Mouse (Mus musculus) kidney, adult 8-10 months (tissue): Measurements from ENCODE around the gene Ccdc116.
A peak's percentile ranks its signal among the peaks of the same experiment; 100 is the strongest.
"Not testable (repeated sequence)": the region's sequence is repeated elsewhere in the genome, so short reads cannot be mapped to it uniquely, and the experiment has no call there.

ENCODE experiments used
- DNase-seq, 2 experiments: peaks; one replicate each; pipeline ENCODE4 v3.0.0; 2022

The Ccdc116 gene

GRCm38 (mm10) chr16:17146772-17147235 is at the start of gene Ccdc116:
TSS of gene Ccdc116 (minus strand) at chr16:17147229.
- DNase-seq, result peak; percentile 55 to 73

- DNase-seq, result no peak
Measured at GRCm38 (mm10) chr16:17193823-17194222, 46.8 kb upstream of the Ccdc116 start.

GRCm38 (mm10) chr16:17185475-17185874 is 38.4 kb upstream of the Ccdc116 start:
- DNase-seq, result no peak

- no peak for DNase-seq
Measured at GRCm38 (mm10) chr16:17183003-17183402, 36.0 kb upstream of the Ccdc116 start.

GRCm38 (mm10) chr16:17182136-17182535 is 35.1 kb upstream of the Ccdc116 start:
- DNase-seq, result no peak

GRCm38 (mm10) chr16:17181382-17181781 is 34.4 kb upstream of the Ccdc116 start:
- DNase-seq, result no peak

- no peak for DNase-seq
Measured at GRCm38 (mm10) chr16:17179706-17180105, 32.7 kb upstream of the Ccdc116 start.

GRCm38 (mm10) chr16:17177623-17178170 is 30.7 kb upstream of the Ccdc116 start:
- no peak for DNase-seq

- no peak for DNase-seq
Measured at GRCm38 (mm10) chr16:17175765-17176164, 28.7 kb upstream of the Ccdc116 start.

- DNase-seq, result no peak
Measured at GRCm38 (mm10) chr16:17168049-17168448, 21.0 kb upstream of the Ccdc116 start.

- DNase-seq, result no peak
Measured at GRCm38 (mm10) chr16:17167179-17167578, 20.1 kb upstream of the Ccdc116 start.

- not testable (repeated sequence) for DNase-seq
Measured at GRCm38 (mm10) chr16:17165478-17165877, 18.4 kb upstream of the Ccdc116 start.

- no peak for DNase-seq
Measured at GRCm38 (mm10) chr16:17154346-17154745, 7.3 kb upstream of the Ccdc116 start.

- no peak for DNase-seq
Measured at GRCm38 (mm10) chr16:17151874-17152273, 4.8 kb upstream of the Ccdc116 start.

GRCm38 (mm10) chr16:17150520-17151258 is 3.7 kb upstream of the Ccdc116 start:
- peak; percentile 50 to 52 for DNase-seq

- DNase-seq, result no peak
Measured at GRCm38 (mm10) chr16:17148084-17148483, 1.1 kb upstream of the Ccdc116 start.

GRCm38 (mm10) chr16:17147391-17147929 is 431 bp upstream of the Ccdc116 start:
- peak in 1 of 2 experiments; percentile 8 for DNase-seq

- DNase-seq, result no peak
Measured at GRCm38 (mm10) chr16:17144339-17144738, 2.7 kb downstream of the Ccdc116 start, which contains the start of gene Ydjc. TSS of gene Ydjc (plus strand) at chr16:17144621.

- no peak for DNase-seq
Measured at GRCm38 (mm10) chr16:17137355-17137754, 9.7 kb downstream of the Ccdc116 start.

GRCm38 (mm10) chr16:17132906-17133200 is 14.2 kb downstream of the Ccdc116 start:
- no peak for DNase-seq

GRCm38 (mm10) chr16:17132089-17132905 is 14.7 kb downstream of the Ccdc116 start, which contains the start of gene Sdf2l1:
TSS of gene Sdf2l1 (minus strand) at chr16:17132383.
- DNase-seq, result peak; percentile 97 to 98

- no peak for DNase-seq
Measured at GRCm38 (mm10) chr16:17131191-17132088, 15.6 kb downstream of the Ccdc116 start.
